Mouse (Mus musculus): Measurements from ENCODE around the gene Wdr81.

- TF ChIP-seq MYOG (IDR thresholded peaks at IDR 0.05; ENCODE audit: control insufficient read depth in 1 of 3, insufficient read depth in 1 of 3, insufficient read length in 2 of 3, low read depth in 2 of 3) (no peak), POLR2A (IDR thresholded peaks at IDR 0.05; ENCODE audit: insufficient read length, low read depth) (no peak), E2F4 (IDR thresholded peaks at IDR 0.05; ENCODE audit: insufficient read depth) (no peak), MAX (IDR thresholded peaks at IDR 0.05; ENCODE audit: low read depth) (no peak), TCF3 (IDR thresholded peaks at IDR 0.05; ENCODE audit: insufficient read length, low read depth) (no peak)
Observed at GRCm38 (mm10) chr11:75459751-75460102, 5.2 kb upstream of the Wdr81 start.
